Mouse (Mus musculus) olfactory bulb, adult 2 months (tissue): ENCODE measurements around the gene 4930513O06Rik. TPM values are rescaled to one million over a fixed set of nuclear protein-coding genes. Genes with fewer than 3 reads are reported as not detected.

Experiments used
- H3K27ac ChIP-seq: fragments of 200-500 bp; 2 replicates; pipeline ENCODE4 v1.5.1; 2012; ENCODE audit warnings: low read depth, low read length; ENCODE audit not compliant: insufficient read depth
- H3K4me1 ChIP-seq: fragments of 200-500 bp; 2 replicates; pipeline ENCODE4 v1.6.1; 2012; ENCODE audit warnings: low read length; ENCODE audit not compliant: control insufficient read depth, insufficient read depth
- H3K4me3 ChIP-seq: fragments of 200-500 bp; 2 replicates; pipeline ENCODE4 v1.5.1; 2012; ENCODE audit warnings: mild to moderate bottlenecking, low read depth, low read length, moderate library complexity; ENCODE audit not compliant: insufficient read depth
- CTCF ChIP-seq: fragments of 200-500 bp; IDR thresholded peaks from 2 replicates; pipeline ENCODE4 v1.5.1; 2012; ENCODE audit warnings: low read depth, mild to moderate bottlenecking, low read length, moderate library complexity; ENCODE audit not compliant: insufficient read depth
- POLR2A ChIP-seq: fragments of 200-500 bp; IDR thresholded peaks from 2 replicates; pipeline ENCODE4 v1.6.1; 2012; ENCODE audit warnings: mild to moderate bottlenecking, low read depth, low read length, moderate library complexity; ENCODE audit not compliant: insufficient read depth
- WGBS: fragments of 180-500 bp; shearing (Covaris S2); methylation state at CpG from one replicate; pipeline ENCODE4 v1.1.7; 2018; 5-methylcytosine and 5-hydroxymethylcytosine counted together
- polyA plus RNA-seq: library from polyadenylated mRNA; stranded (reverse); fragments of >200 nt; gene quantifications from 2 replicates; pipeline ENCODE4 v1.2.4, GENCODE M21; 2012; ENCODE audit warnings: low replicate concordance; ENCODE audit not compliant: missing spikeins, insufficient read depth, insufficient read length

The 4930513O06Rik gene
- polyA plus RNA-seq, result not detected in 2 replicates

DNA sequence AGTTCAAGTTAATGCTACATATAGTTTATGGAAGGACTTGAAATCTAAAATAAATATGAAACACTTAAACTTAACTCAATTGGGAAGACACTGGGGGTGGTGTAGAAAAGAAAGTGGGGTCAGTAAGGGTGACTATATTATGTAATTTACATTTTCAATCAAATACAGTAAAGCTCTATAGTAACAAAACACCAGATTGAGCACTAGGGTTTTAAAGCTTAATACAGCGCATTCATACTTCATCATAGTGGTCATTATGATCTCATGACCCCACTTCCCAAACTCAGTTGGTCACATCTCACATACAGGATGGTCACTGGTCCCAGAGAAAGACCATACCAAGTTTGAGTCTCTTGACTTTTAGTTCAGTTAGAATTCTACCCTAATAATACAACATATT lies at the start of gene 4930513O06Rik:
4930513O06Rik (plus strand) TSS at position 301 of the 400 bp plus-strand sequence.
- Histone ChIP-seq H3K4me1 (no peaks in the 10 kb centered on the region), H3K27ac (no peak within 1 kb of the TSS), H3K4me3 (no peak within 1 kb of the TSS)
- TF ChIP-seq POLR2A (no peak), CTCF (no peak)
- 100% methylated on average over 1 of the region's 1 CpGs for WGBS

DNA sequence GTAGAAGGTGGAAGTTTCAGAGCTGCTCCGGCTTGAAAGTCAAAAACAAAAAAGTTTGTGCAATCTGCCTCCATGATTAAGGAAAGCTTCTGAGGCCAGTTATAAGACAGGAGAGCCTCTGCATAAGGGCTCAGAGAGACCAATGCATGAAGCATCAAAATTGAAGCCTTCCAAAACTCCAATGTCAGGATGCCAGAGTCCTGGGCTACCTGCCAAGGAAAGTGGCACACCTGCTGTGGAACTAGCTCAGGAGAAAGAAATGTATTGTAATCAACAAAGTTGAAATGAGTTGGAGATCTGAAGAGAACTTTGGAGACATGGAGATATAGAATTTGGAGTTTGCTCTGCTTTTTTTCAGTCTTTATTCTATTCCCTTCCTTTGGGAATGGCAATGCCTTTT lies 48.4 kb upstream of the 4930513O06Rik start:
- no peak overlapping the region for H3K4me3 ChIP-seq
- no peak overlapping the region for H3K27ac ChIP-seq
- H3K4me1 ChIP-seq, result no peaks in the 10 kb centered on the region
- WGBS, result 91% methylated on average over 1 of the region's 1 CpGs
- TF ChIP-seq POLR2A (no peak), CTCF (no peak)

GRCm38 (mm10) chrX:139039314-139039713 lies 46.7 kb upstream of the 4930513O06Rik start:
- TF ChIP-seq POLR2A (no peak), CTCF (no peak)
- Histone ChIP-seq H3K4me3 (no peak overlapping the region), H3K4me1 (no peaks in the 10 kb centered on the region), H3K27ac (no peak overlapping the region)
- 81% methylated on average over 2 of the region's 2 CpGs for WGBS

GRCm38 (mm10) chrX:139041148-139041547 lies 44.9 kb upstream of the 4930513O06Rik start:
- no peak overlapping the region for H3K4me3 ChIP-seq
- no peak overlapping the region for H3K27ac ChIP-seq
- TF ChIP-seq CTCF, result no peak
- H3K4me1 ChIP-seq, result no peaks in the 10 kb centered on the region
- WGBS, result 79% methylated on average over 1 of the region's 1 CpGs

DNA sequence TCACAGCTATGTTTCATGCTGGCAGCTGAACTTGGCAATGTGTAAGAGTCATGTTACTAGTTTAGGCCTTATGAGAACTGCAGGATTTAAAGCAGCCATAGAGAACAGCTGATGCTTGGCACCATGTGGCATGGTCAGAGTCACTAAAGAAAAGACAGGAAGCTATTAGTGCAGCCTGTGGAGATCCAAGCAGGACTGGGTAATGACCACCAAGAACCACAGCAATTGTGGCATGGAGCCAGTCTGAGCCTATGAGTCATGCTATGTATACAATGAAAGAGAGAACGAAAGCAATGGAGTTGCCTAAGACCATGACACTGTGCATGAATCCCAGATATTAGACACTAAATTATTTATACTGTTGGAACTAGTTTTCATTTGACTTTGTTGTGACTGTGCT lies 34.1 kb upstream of the 4930513O06Rik start:
- TF ChIP-seq CTCF, result no peak
- TF ChIP-seq POLR2A, result no peak
- Histone ChIP-seq H3K4me3 (no peak overlapping the region), H3K27ac (no peak overlapping the region), H3K4me1 (no peaks in the 10 kb centered on the region)
- WGBS, result 60% methylated on average over 1 of the region's 1 CpGs

DNA sequence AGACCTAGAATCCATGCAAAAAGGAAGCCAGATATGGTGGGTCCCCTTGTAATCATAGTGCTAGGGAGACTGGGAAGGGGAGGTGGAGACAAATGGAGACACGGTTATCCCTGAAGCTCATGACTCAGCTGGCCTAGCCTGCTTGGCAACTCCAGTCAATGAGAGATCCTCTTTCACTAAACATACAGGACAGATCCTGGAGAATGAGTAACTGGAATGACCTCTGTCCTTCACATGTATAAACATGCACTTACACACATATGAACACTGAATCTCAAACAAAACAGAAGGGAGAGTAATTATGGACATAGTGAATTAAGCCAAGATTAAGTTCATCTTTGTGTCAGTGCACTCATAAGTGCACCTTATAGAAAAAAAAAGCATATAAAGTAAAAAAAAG lies 32.9 kb upstream of the 4930513O06Rik start:
- no peaks in the 10 kb centered on the region for H3K4me1 ChIP-seq
- TF ChIP-seq CTCF, result no peak
- no peak for TF ChIP-seq POLR2A
- WGBS, result 86% methylated on average over 1 of the region's 1 CpGs
- H3K4me3 ChIP-seq, result no peak overlapping the region
- H3K27ac ChIP-seq, result no peak overlapping the region

GRCm38 (mm10) chrX:139064078-139064477 lies 22.0 kb upstream of the 4930513O06Rik start:
- 82% methylated on average over 5 of the region's 5 CpGs for WGBS
- Histone ChIP-seq H3K27ac (no peak overlapping the region), H3K4me3 (no peak overlapping the region), H3K4me1 (no peaks in the 10 kb centered on the region)
- TF ChIP-seq CTCF, result no peak
- TF ChIP-seq POLR2A, result no peak

GRCm38 (mm10) chrX:139078493-139078892 lies 7.5 kb upstream of the 4930513O06Rik start:
- H3K4me3 ChIP-seq, result no peak overlapping the region
- no peak overlapping the region for H3K27ac ChIP-seq
- TF ChIP-seq POLR2A (no peak), CTCF (no peak)
- 84% methylated on average over 2 of the region's 2 CpGs for WGBS
- H3K4me1 ChIP-seq, result no peaks in the 10 kb centered on the region

DNA sequence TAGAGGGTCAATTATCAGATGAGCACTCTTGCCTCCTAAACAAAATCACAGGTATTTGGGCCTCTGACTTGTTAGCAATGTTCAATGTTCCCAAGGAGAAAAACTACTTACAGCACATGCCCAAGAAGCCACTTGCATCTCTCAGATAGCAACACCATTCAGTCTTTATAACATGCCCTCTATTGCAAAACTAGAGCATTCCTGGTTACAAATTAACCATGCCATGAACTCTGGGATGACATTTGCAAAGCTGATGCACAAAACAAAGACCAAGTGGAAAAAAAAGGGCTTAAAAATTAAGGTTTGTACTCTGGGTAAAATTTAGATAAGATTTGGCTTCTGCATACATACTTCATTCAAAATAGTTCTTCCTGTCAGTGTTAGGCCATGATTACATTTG lies 966 bp upstream of the 4930513O06Rik start, which contains the start of gene Serpina7:
Serpina7 (minus strand) TSS at position 160 of the 400 bp plus-strand sequence.
- no peaks in the 10 kb centered on the region for H3K4me1 ChIP-seq
- TF ChIP-seq CTCF (no peak), POLR2A (no peak)
- H3K27ac ChIP-seq, result no peak within 1 kb of the TSS
- no peak within 1 kb of the TSS for H3K4me3 ChIP-seq

DNA sequence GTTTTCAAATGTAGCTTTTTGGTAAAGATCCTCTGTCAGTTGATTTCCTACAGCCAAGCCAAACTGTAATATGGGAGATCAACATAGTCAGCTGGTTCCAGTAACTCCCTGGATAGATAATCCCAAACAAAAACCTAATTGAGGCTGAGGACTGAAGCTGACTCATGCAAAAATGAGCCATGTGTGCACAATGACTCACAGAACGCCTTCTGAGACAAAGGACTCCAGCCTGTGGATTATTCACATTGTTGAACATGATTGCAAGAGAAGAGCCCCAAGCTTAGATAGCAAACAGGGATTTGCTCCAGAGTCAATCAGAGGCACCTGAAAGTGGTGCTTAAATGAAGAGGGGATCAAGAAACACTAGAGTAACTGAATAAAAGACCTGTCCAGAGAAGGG lies 11.2 kb downstream of the 4930513O06Rik start:
- Histone ChIP-seq H3K27ac (no peak overlapping the region), H3K4me1 (no peaks in the 10 kb centered on the region), H3K4me3 (no peak overlapping the region)
- WGBS, result 50% methylated on average over 1 of the region's 1 CpGs
- TF ChIP-seq CTCF (no peak), POLR2A (no peak)
